20 mouse cellular contexts compared by ENCODE assay signal in the genomic region with DNA sequence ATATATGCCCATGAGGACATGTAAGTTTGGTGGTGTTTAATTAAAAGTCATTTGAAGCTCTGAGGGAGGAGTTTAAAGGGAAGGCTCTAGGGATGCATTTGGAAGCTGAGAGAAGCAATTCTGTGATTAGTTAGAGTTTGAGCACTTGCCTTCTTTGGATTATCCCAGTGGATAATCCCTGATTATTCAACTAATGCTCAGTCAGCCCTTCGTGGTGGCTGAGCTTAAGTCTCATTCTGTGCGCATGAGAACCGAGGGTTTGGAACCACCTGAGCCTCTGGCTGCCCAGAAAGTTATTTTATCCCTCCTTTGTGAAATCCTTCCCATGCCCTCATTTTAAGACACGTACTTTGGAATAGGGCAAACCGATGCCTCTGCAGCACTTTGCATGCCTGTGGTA.
"Had no signal": no experiment of that assay in that cellular context is flagged by ENCODE, and none has a peak within 500 bp of the region (broad histone marks: within the 10 kb centered on the region; RNA-seq: fewer than 3 reads in every experiment).

No protein-coding gene starts in this region.

- ATAC-seq: forebrain, postnatal 0 days; hindbrain, postnatal 0 days; intestine, embryonic 16.5 days had no signal

- H3K4me1 ChIP-seq: heart, embryonic 10.5 days; heart, embryonic 12.5 days; hindbrain, embryonic 10.5 days; hindbrain, embryonic 13.5 days; hindbrain, embryonic 15.5 days; limb, embryonic 13.5 days; limb, embryonic 15.5 days had no signal

- H3K36me3 ChIP-seq: heart, embryonic 10.5 days; heart, embryonic 12.5 days; hindbrain, embryonic 10.5 days; hindbrain, embryonic 13.5 days; hindbrain, embryonic 15.5 days; limb, embryonic 13.5 days; limb, embryonic 15.5 days had no signal

- DNase-seq: forebrain, postnatal 0 days; gastrocnemius, postnatal 25 days; heart, adult 18-20 months; heart, postnatal 10 days; heart, postnatal 4 days; kidney, adult 11 months; kidney, postnatal 10 days; kidney, postnatal 36 days; layer of hippocampus, adult 9-11 months; layer of hippocampus, postnatal 36 days; left cerebral cortex, postnatal 4 days had no signal

- H3K9ac ChIP-seq: forebrain, postnatal 0 days; heart, embryonic 12.5 days; hindbrain, embryonic 13.5 days; hindbrain, embryonic 15.5 days; limb, embryonic 13.5 days; limb, embryonic 15.5 days had no signal

- H3K27ac ChIP-seq: heart, embryonic 10.5 days; hindbrain, embryonic 10.5 days; hindbrain, embryonic 13.5 days; hindbrain, embryonic 15.5 days; hindbrain, postnatal 0 days; limb, embryonic 13.5 days; limb, embryonic 15.5 days had no signal

- H3K4me3 ChIP-seq: heart, embryonic 10.5 days; heart, embryonic 12.5 days; hindbrain, embryonic 10.5 days; hindbrain, embryonic 13.5 days; hindbrain, embryonic 15.5 days; limb, embryonic 13.5 days; limb, embryonic 15.5 days had no signal

- H3K27me3 ChIP-seq: heart, embryonic 12.5 days; hindbrain, embryonic 13.5 days; hindbrain, embryonic 15.5 days; limb, embryonic 13.5 days; limb, embryonic 15.5 days had no signal

- H3K4me2 ChIP-seq: heart, embryonic 12.5 days; hindbrain, embryonic 13.5 days; hindbrain, embryonic 15.5 days; limb, embryonic 13.5 days; limb, embryonic 15.5 days had no signal

- H3K9me3 ChIP-seq: heart, embryonic 10.5 days; hindbrain, embryonic 10.5 days; hindbrain, embryonic 13.5 days; hindbrain, embryonic 15.5 days; limb, embryonic 13.5 days; limb, embryonic 15.5 days had no signal
